8 mouse cellular contexts compared by ENCODE assay signal in the genomic region with DNA sequence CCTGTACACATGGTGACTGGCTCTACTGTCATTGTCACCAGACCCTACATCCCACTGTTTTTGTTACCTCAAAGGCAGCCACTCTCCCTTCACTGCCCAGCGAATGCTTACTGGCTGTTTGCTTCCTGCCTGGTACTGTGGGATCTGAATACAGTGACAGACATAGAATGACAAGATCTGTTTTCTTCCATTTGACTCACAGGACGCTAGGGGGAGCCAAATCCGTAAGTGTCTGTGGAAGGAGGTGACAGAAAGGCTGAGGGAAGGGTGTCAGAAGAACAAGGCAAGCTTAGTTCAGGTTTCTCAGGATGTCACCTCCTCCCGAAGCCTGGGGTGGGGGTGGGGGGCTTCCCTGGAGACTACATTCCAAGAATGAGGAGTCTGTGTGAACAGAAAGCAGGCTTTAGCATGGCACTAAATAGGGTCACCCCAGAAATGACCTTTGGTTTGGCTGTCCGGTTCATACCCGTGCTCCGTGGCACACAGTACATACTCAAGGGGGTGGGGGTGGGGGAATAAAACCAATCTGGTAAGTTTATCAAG. TPM values are rescaled to one million over a fixed set of nuclear protein-coding genes. Genes with fewer than 3 reads are reported as not detected.
DNase-seq lines count a peak whose midpoint lies in the region; ATAC-seq and TF ChIP-seq lines count a peak whose summit lies in the region.

No protein-coding gene starts in this region.

- dilution Hi-C loops in CH12.LX (cut with MboI; ENCODE audit: extremely low pct_ligation_motif_present, extremely low pct_unique_long_range_greater_than_20kb, low sequenced_read_pairs): no loop called here

- peaks cover 3% of the 10 kb centered on the region for H3K9me3 ChIP-seq in CH12.LX (replicated peaks; ENCODE audit: low read length)
- no peaks in the 10 kb centered on the region for H3K9me3 ChIP-seq in embryonic facial prominence, embryonic 13.5 days
- no peaks in the 10 kb centered on the region for H3K9me3 ChIP-seq in heart, embryonic 10.5 days
- H3K9me3 ChIP-seq in kidney, embryonic 14.5 days (ENCODE audit: control insufficient read depth, low read length): no peaks in the 10 kb centered on the region
- H3K9me3 ChIP-seq in limb, embryonic 15.5 days: no peaks in the 10 kb centered on the region
- H3K9me3 ChIP-seq in midbrain, postnatal 0 days (ENCODE audit: low read length): no peaks in the 10 kb centered on the region
- H3K9me3 ChIP-seq in stomach, embryonic 15.5 days: no peaks in the 10 kb centered on the region

- TF ChIP-seq EP300 in CH12.LX (IDR thresholded peaks at IDR 0.05; ENCODE audit: low read length): no peak

- H3K79me2 ChIP-seq in CH12.LX (replicated peaks; ENCODE audit: control insufficient read depth, extremely low read depth, insufficient read depth, poor library complexity, severe bottlenecking): no peaks in the 10 kb centered on the region

- H3K9ac ChIP-seq in CH12.LX (ENCODE audit: insufficient read depth, low read depth): no peak overlapping the region
- H3K9ac ChIP-seq in embryonic facial prominence, embryonic 13.5 days: no peak overlapping the region
- H3K9ac ChIP-seq in kidney, embryonic 14.5 days (ENCODE audit: low read depth, low read length): no peak overlapping the region
- H3K9ac ChIP-seq in limb, embryonic 15.5 days: no peak overlapping the region
- H3K9ac ChIP-seq in midbrain, postnatal 0 days (replicated peaks; ENCODE audit: low read length, poor library complexity, severe bottlenecking): no peak overlapping the region
- H3K9ac ChIP-seq in stomach, embryonic 15.5 days: no peak overlapping the region

- no peak for TF ChIP-seq POLR2A in CH12.LX (IDR thresholded peaks at IDR 0.05; ENCODE audit: low read depth, low read length)
- TF ChIP-seq POLR2A in bone marrow, adult 2 months (IDR thresholded peaks at IDR 0.05; ENCODE audit: borderline replicate concordance, control insufficient read depth, low read depth, low read length): no peak

- DNase-seq in CH12.LX (ENCODE audit: extremely low read depth): peak; percentile 88
- peak; percentile 84 for DNase-seq in heart, embryonic 10.5 days (ENCODE audit: low spot score)
- DNase-seq in midbrain, postnatal 0 days (ENCODE audit: low spot score): peak; percentile 90

- peak overlapping the region; percentile 67 for H3K4me2 ChIP-seq in CH12.LX (ENCODE audit: insufficient read depth, low read depth, poor library complexity, severe bottlenecking)
- H3K4me2 ChIP-seq in embryonic facial prominence, embryonic 13.5 days: peak overlapping the region; percentile 50
- peak overlapping the region; percentile 17; the same call in 1 of the 2 replicates for H3K4me2 ChIP-seq in kidney, embryonic 14.5 days (replicated peaks; ENCODE audit: low read depth, low read length)
- peak overlapping the region; percentile 34 for H3K4me2 ChIP-seq in limb, embryonic 15.5 days
- peak overlapping the region; percentile 24; the same call in 1 of the 2 replicates for H3K4me2 ChIP-seq in midbrain, postnatal 0 days (ENCODE audit: low read depth, low read length, poor library complexity, severe bottlenecking)
- H3K4me2 ChIP-seq in stomach, embryonic 15.5 days: no peak overlapping the region; the same call in 1 of the 2 replicates

- no peak overlapping the region for H3K27ac ChIP-seq in CH12.LX (ENCODE audit: insufficient read depth, low read depth)
- no peak overlapping the region for H3K27ac ChIP-seq in bone marrow, adult 2 months (ENCODE audit: control insufficient read depth, insufficient read depth, low read depth, low read length, poor library complexity)
- H3K27ac ChIP-seq in embryonic facial prominence, embryonic 13.5 days: no peak overlapping the region
- H3K27ac ChIP-seq in heart, embryonic 10.5 days: no peak overlapping the region
- H3K27ac ChIP-seq in kidney, embryonic 14.5 days (ENCODE audit: low read depth, low read length): no peak overlapping the region
- no peak overlapping the region for H3K27ac ChIP-seq in limb, embryonic 15.5 days
- H3K27ac ChIP-seq in midbrain, postnatal 0 days (ENCODE audit: low read depth, low read length): no peak overlapping the region
- no peak overlapping the region for H3K27ac ChIP-seq in stomach, embryonic 15.5 days

- peaks cover 2 to 3% of the 10 kb centered on the region in 2 experiments; a peak in 2 of 4 replicates for H3K4me1 ChIP-seq in CH12.LX (ENCODE audit: control insufficient read depth in 1 of 2, insufficient read depth in 2 of 2)
- H3K4me1 ChIP-seq in bone marrow, adult 2 months (ENCODE audit: control insufficient read depth, insufficient read depth, low read length): no peaks in the 10 kb centered on the region
- H3K4me1 ChIP-seq in embryonic facial prominence, embryonic 13.5 days: peaks cover 10% of the 10 kb centered on the region; the same call in 1 of the 2 replicates
- H3K4me1 ChIP-seq in heart, embryonic 10.5 days: peaks cover 3% of the 10 kb centered on the region; the same call in 1 of the 2 replicates
- no peaks in the 10 kb centered on the region for H3K4me1 ChIP-seq in kidney, embryonic 14.5 days (ENCODE audit: control insufficient read depth, insufficient read depth, low read length)
- H3K4me1 ChIP-seq in limb, embryonic 15.5 days: peaks cover 6% of the 10 kb centered on the region
- H3K4me1 ChIP-seq in midbrain, postnatal 0 days (ENCODE audit: insufficient read depth, low read length): no peaks in the 10 kb centered on the region
- H3K4me1 ChIP-seq in stomach, embryonic 15.5 days: no peaks in the 10 kb centered on the region

- WGBS in bone marrow, adult 2 months: 23% methylated on average over 7 of the region's 7 CpGs
- 7% methylated on average over 7 of the region's 7 CpGs for WGBS in embryonic facial prominence, embryonic 13.5 days
- 22% methylated on average over 7 of the region's 7 CpGs for WGBS in heart, embryonic 10.5 days
- WGBS in kidney, embryonic 14.5 days: 16% methylated on average over 7 of the region's 7 CpGs
- WGBS in limb, embryonic 15.5 days: 16% methylated on average over 7 of the region's 7 CpGs
- WGBS in midbrain, postnatal 0 days: 20% methylated on average over 7 of the region's 7 CpGs
- 19% methylated on average over 7 of the region's 7 CpGs for WGBS in stomach, embryonic 15.5 days

- peak overlapping the region in 1 of 3 experiments; percentile 36 for H3K4me3 ChIP-seq in CH12.LX (replicated peaks in 1 of 3; ENCODE audit: low read depth in 2 of 3, low read length in 2 of 3, poor library complexity in 1 of 3)
- H3K4me3 ChIP-seq in bone marrow, adult 2 months (replicated peaks; ENCODE audit: control insufficient read depth, low read depth, low read length): no peak overlapping the region
- H3K4me3 ChIP-seq in embryonic facial prominence, embryonic 13.5 days: no peak overlapping the region
- H3K4me3 ChIP-seq in heart, embryonic 10.5 days: no peak overlapping the region; the same call in 1 of the 2 replicates
- H3K4me3 ChIP-seq in kidney, embryonic 14.5 days (ENCODE audit: low read length): no peak overlapping the region
- 0 out of 2 replicates have a peak overlapping the region, but pooled peaks have one; percentile 11 for H3K4me3 ChIP-seq in limb, embryonic 15.5 days
- H3K4me3 ChIP-seq in midbrain, postnatal 0 days (ENCODE audit: low read depth, low read length): no peak overlapping the region
- no peak overlapping the region for H3K4me3 ChIP-seq in stomach, embryonic 15.5 days (replicated peaks)

- ATAC-seq in embryonic facial prominence, embryonic 13.5 days (ENCODE audit: insufficient number of reproducible peaks, insufficient read depth, low FRiP score, low TSS enrichment, low read depth): 0 out of 2 replicates have a peak, but pooled peaks have one; percentile 57
- ATAC-seq in kidney, embryonic 14.5 days (ENCODE audit: low FRiP score, low TSS enrichment): peak; percentile 63
- ATAC-seq in limb, embryonic 15.5 days (ENCODE audit: insufficient number of reproducible peaks, low FRiP score, low TSS enrichment, low read depth): 0 out of 2 replicates have a peak, but pooled peaks have one; percentile 17
- ATAC-seq in midbrain, postnatal 0 days (ENCODE audit: low FRiP score): peak; percentile 70
- peak; percentile 62 for ATAC-seq in stomach, embryonic 15.5 days (ENCODE audit: insufficient read depth, low FRiP score, low read depth)

- H3K36me3 ChIP-seq in CH12.LX (replicated peaks in 1 of 2; ENCODE audit: control insufficient read depth in 1 of 2, insufficient read depth in 1 of 2, low read length in 1 of 2): no peaks in the 10 kb centered on the region
- no peaks in the 10 kb centered on the region for H3K36me3 ChIP-seq in embryonic facial prominence, embryonic 13.5 days
- H3K36me3 ChIP-seq in heart, embryonic 10.5 days: peaks cover 19% of the 10 kb centered on the region; the same call in 1 of the 2 replicates
- H3K36me3 ChIP-seq in kidney, embryonic 14.5 days (ENCODE audit: control insufficient read depth, insufficient read depth, low read length): no peaks in the 10 kb centered on the region
- H3K36me3 ChIP-seq in limb, embryonic 15.5 days: no peaks in the 10 kb centered on the region
- no peaks in the 10 kb centered on the region for H3K36me3 ChIP-seq in midbrain, postnatal 0 days (ENCODE audit: insufficient read depth, low read length)
- no peaks in the 10 kb centered on the region for H3K36me3 ChIP-seq in stomach, embryonic 15.5 days

- peak; percentile 94 for TF ChIP-seq RAD21 in CH12.LX (IDR thresholded peaks at IDR 0.05; ENCODE audit: low read depth, low read length)

- in situ Hi-C loops in CH12.LX (cut with MboI; ENCODE audit: low pct_ligation_motif_present, low pct_unique_long_range_greater_than_20kb, low sequenced_read_pairs): loop anchor here (10.0 to 25.0 kb wide), 5 partner anchors 214 to 961 kb away; no protein-coding TSS in a partner anchor

- no peaks in the 10 kb centered on the region for H3K27me3 ChIP-seq in CH12.LX (replicated peaks)
- H3K27me3 ChIP-seq in embryonic facial prominence, embryonic 13.5 days: no peaks in the 10 kb centered on the region
- peaks cover 17% of the 10 kb centered on the region; the same call in 1 of the 2 replicates for H3K27me3 ChIP-seq in heart, embryonic 10.5 days (ENCODE audit: insufficient read depth, poor library complexity, severe bottlenecking)
- no peaks in the 10 kb centered on the region for H3K27me3 ChIP-seq in kidney, embryonic 14.5 days (ENCODE audit: control insufficient read depth, insufficient read depth, low read length)
- H3K27me3 ChIP-seq in limb, embryonic 15.5 days: peaks cover 3% of the 10 kb centered on the region; the same call in 1 of the 2 replicates
- H3K27me3 ChIP-seq in midbrain, postnatal 0 days (ENCODE audit: insufficient read depth, low read length): no peaks in the 10 kb centered on the region
- no peaks in the 10 kb centered on the region for H3K27me3 ChIP-seq in stomach, embryonic 15.5 days (replicated peaks)

- peak; percentile 64 to 93 for TF ChIP-seq CTCF in CH12.LX (conservative IDR thresholded peaks at IDR 0.05 in 1 of 2, IDR thresholded peaks at IDR 0.05 in 1 of 2; ENCODE audit: low read depth in 2 of 2, low read length in 2 of 2)
- peak; percentile 77 for TF ChIP-seq CTCF in bone marrow, adult 2 months (IDR thresholded peaks at IDR 0.05; ENCODE audit: control insufficient read depth, insufficient read depth, low read length)
- TF ChIP-seq CTCF in midbrain, postnatal 0 days (IDR thresholded peaks at IDR 0.05): peak; percentile 94

RNA-seq across cellular contexts. Expression of a gene that starts 43.6 kb away (rescaled TPM):
- total RNA-seq in CH12.LX (2012; rRNA removed) (not detected in 2 replicates), CH12.LX (2014; rRNA removed) (not detected in 2 replicates)
- polyA plus RNA-seq in CH12.LX (2012; ENCODE audit: insufficient read length, low read depth): not detected in 2 replicates
- 1.2 TPM in 1 of 2 replicates, not detected in the other for polyA plus RNA-seq in bone marrow, adult 2 months (2011; ENCODE audit: insufficient read depth, insufficient read length, low replicate concordance, missing spikeins)
- 6.9 and 7.7 TPM in 2 replicates for polyA plus RNA-seq in embryonic facial prominence, embryonic 13.5 days (2015; fragmentation: Nextera tagmentation; extraction: Ambion mirVana)
- polyA plus RNA-seq in heart, embryonic 10.5 days (2016; fragmentation: Nextera tagmentation; extraction: Ambion mirVana): 38.0 and 59.9 TPM in 2 replicates
- polyA plus RNA-seq in kidney, embryonic 14.5 days (2014; fragmentation: Nextera tagmentation; extraction: Ambion mirVana): 0.73 and 0.87 TPM in 2 replicates
- 49.4 and 67.6 TPM in 2 replicates for polyA plus RNA-seq in limb, embryonic 15.5 days (2015; fragmentation: Nextera tagmentation; extraction: Ambion mirVana)
- total RNA-seq in midbrain, postnatal 0 days (2014; rRNA removed): 0.93 and 0.94 TPM in 2 replicates
- 1.5 and 1.7 TPM in 2 replicates for polyA plus RNA-seq in midbrain, postnatal 0 days (2015; fragmentation: Nextera tagmentation; extraction: Ambion mirVana)
- polyA plus RNA-seq in stomach, embryonic 15.5 days (2015; fragmentation: Nextera tagmentation; extraction: Ambion mirVana): 7.5 and 9.8 TPM in 2 replicates

Comparison
In these comparisons a context has a peak if more than half of its experiments do, and no peak if none do; other contexts are left out.
1. ATAC-seq: peak in every context shown above with its lines; median percentile 70 in midbrain, postnatal 0 days; 63 in kidney, embryonic 14.5 days; 62 in stomach, embryonic 15.5 days; 57 in embryonic facial prominence, embryonic 13.5 days; 17 in limb, embryonic 15.5 days.